ENCODE assay signal across 10 mouse cellular contexts in genomic region chr9:70263735-70264134, GRCm38 (mm10). TPM values are rescaled to one million over a fixed set of nuclear protein-coding genes. Genes with fewer than 3 reads are reported as not detected.
DNase-seq lines count a peak whose midpoint lies in the region; ATAC-seq lines count a peak whose summit lies in the region.
"Had no signal": no experiment of that assay in that cellular context is flagged by ENCODE, and none has a peak within 500 bp of the region (broad histone marks: within the 10 kb centered on the region; RNA-seq: fewer than 3 reads in every experiment).

No protein-coding gene starts in this region.

- peak overlapping the region; percentile 48 for H3K4me3 ChIP-seq in megakaryocyte, embryonic 14.5 days (replicated peaks)

- H3K9me3 ChIP-seq in megakaryocyte, embryonic 14.5 days = no peaks in the 10 kb centered on the region
- H3K9me3 ChIP-seq: G1E had no signal

- peaks cover 3% of the 10 kb centered on the region for H3K36me3 ChIP-seq in megakaryocyte, embryonic 14.5 days (replicated peaks; ENCODE audit: low read length)
- H3K36me3 ChIP-seq: G1E had no signal

- intact Hi-C loops in gastrocnemius, postnatal 14 days (cut with DNase I; ENCODE audit: low total_unique reads) = no loop called here

- no peak for ATAC-seq in megakaryocyte, adult 5-6 weeks (ENCODE audit: poor library complexity, severe bottlenecking)

- H3K4me1 ChIP-seq in megakaryocyte, embryonic 14.5 days = peaks cover 88% of the 10 kb centered on the region

- peak; percentile 60 for DNase-seq in gastrocnemius, postnatal 14 days
- DNase-seq in kidney, adult 11 months = peak; percentile 38
- DNase-seq in lung, postnatal 14 days = peak; percentile 46
- no peak for DNase-seq in right cerebral cortex, postnatal 25 days
- DNase-seq in retina, postnatal 1 day = no peak
- DNase-seq in adipocyte (ENCODE audit: low spot score) = no peak
- DNase-seq: cerebellum, adult 8-10 months had no signal

- peaks cover 2% of the 10 kb centered on the region for H3K27me3 ChIP-seq in megakaryocyte, embryonic 14.5 days (replicated peaks)

RNA-seq across cellular contexts. Expression of gene Myo1e, which starts 56.6 kb away (rescaled TPM):
- polyA plus RNA-seq in megakaryocyte, embryonic 14.5 days (2012; ENCODE audit: insufficient read depth, low replicate concordance) = 7.1 and 16.7 TPM in 2 replicates
- total RNA-seq in megakaryocyte, adult 5-6 weeks (2015) = 0.59 TPM in 1 of 2 replicates, not detected in the other
- total RNA-seq in megakaryocyte, adult 5-6 weeks (2017) = 0.51 and 1.1 TPM in 2 replicates
- total RNA-seq in gastrocnemius, postnatal 14 days (2021) = 10 to 100 TPM; 14.4 to 15.2 TPM

Comparison
In these comparisons a context has a peak if more than half of its experiments do, and no peak if none do; other contexts are left out.
1. DNase-seq: peak in gastrocnemius, postnatal 14 days (single experiment), kidney, adult 11 months (single experiment) and lung, postnatal 14 days (single experiment); none in right cerebral cortex, postnatal 25 days (single experiment), retina, postnatal 1 day (single experiment) and adipocyte (single experiment).
2. RNA of gene Myo1e, which starts 56.6 kb away (total RNA-seq): 14.4 to 15.2 TPM in gastrocnemius, postnatal 14 days; 0.51 to 1.1 TPM in megakaryocyte, adult 5-6 weeks; every median in the first group is over 4 times any median in the second.